Mouse (Mus musculus): ENCODE data around the gene Retsat. TPM values are rescaled to one million over a fixed set of nuclear protein-coding genes. Genes with fewer than 3 reads are reported as not detected.

The Retsat gene
- polyA plus RNA-seq, 1 experiment from 2014 or later: 8.6 TPM

GRCm38 (mm10) chr6:72616643-72617288, 18.5 kb downstream of the Retsat start, which contains the start of gene Tgoln1:
Tgoln1 (minus strand) TSS chr6:72617000.
- WGBS: under 1% methylated on average over 41 of the region's 41 CpGs
- H3K27me3 ChIP-seq (replicated peaks; ENCODE audit: low read depth, poor library complexity, severe bottlenecking): no peaks in the 10 kb centered on the region
- H3K27ac ChIP-seq (replicated peaks): peak within 1 kb of the TSS; percentile 91
- peaks cover 22% of the 10 kb centered on the region for H3K36me3 ChIP-seq (replicated peaks)
- H3K4me1 ChIP-seq: peaks cover 31% of the 10 kb centered on the region
- H3K9me3 ChIP-seq: no peaks in the 10 kb centered on the region
- peak; percentile 95 for DNase-seq (ENCODE audit: low spot score)
- H3K4me3 ChIP-seq: peak within 1 kb of the TSS; percentile 86

GRCm38 (mm10) chr6:72619734-72620532, 21.7 kb downstream of the Retsat start:
- Histone ChIP-seq H3K9me3 (no peaks in the 10 kb centered on the region), H3K36me3 (replicated peaks) (0 out of 2 replicates have a peak, but pooled peaks cover 2% of the 10 kb centered on the region), H3K4me1 (peaks cover 19% of the 10 kb centered on the region), H3K4me3 (no peak overlapping the region), H3K27me3 (replicated peaks; ENCODE audit: low read depth, poor library complexity, severe bottlenecking) (no peaks in the 10 kb centered on the region), H3K27ac (replicated peaks) (no peak overlapping the region)
- WGBS: 61% methylated on average over 12 of the region's 12 CpGs
- no peak for DNase-seq (ENCODE audit: low spot score)

- peaks cover 9% of the 10 kb centered on the region for H3K4me1 ChIP-seq
- WGBS: 85% methylated on average over 5 of the region's 5 CpGs
- no peak overlapping the region for H3K4me3 ChIP-seq
- no peak overlapping the region for H3K27ac ChIP-seq (replicated peaks)
- H3K36me3 ChIP-seq (replicated peaks): peaks cover 7% of the 10 kb centered on the region
- H3K9me3 ChIP-seq: no peaks in the 10 kb centered on the region
- no peaks in the 10 kb centered on the region for H3K27me3 ChIP-seq (replicated peaks; ENCODE audit: low read depth, poor library complexity, severe bottlenecking)
- DNase-seq (ENCODE audit: low spot score): no peak
These were observed 22.6 kb downstream of the Retsat start for GRCm38 (mm10) chr6:72620920-72621319.

DNA sequence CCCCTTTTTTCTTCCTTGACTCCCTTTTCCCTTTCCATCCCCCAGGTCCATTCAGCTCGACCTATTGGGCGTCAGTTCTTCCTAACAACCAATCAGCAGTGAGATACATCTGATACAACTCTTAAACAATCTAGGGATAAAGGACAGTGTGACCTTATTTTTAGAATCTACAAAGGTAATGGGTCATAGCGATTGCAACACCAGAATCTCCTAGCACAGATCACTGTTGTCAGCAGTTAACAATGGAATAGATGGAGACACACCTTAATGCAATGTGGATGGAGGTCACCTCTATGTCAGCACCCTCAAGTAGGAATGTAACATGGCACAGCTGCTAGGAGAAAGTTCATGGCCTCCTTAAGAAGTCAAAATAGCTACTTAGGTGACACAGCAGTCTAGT, 24.6 kb downstream of the Retsat start:
- Histone ChIP-seq H3K4me3 (no peak overlapping the region), H3K4me1 (no peaks in the 10 kb centered on the region), H3K36me3 (replicated peaks) (peaks cover 27% of the 10 kb centered on the region), H3K9me3 (no peaks in the 10 kb centered on the region), H3K27me3 (replicated peaks; ENCODE audit: low read depth, poor library complexity, severe bottlenecking) (no peaks in the 10 kb centered on the region), H3K27ac (replicated peaks) (no peak overlapping the region)
- 42% methylated on average over 3 of the region's 3 CpGs for WGBS
- DNase-seq (ENCODE audit: low spot score): no peak

- DNase-seq (ENCODE audit: low spot score): no peak
- H3K27ac ChIP-seq (replicated peaks): no peak overlapping the region
- peaks cover 37% of the 10 kb centered on the region for H3K36me3 ChIP-seq (replicated peaks)
- no peak overlapping the region for H3K4me3 ChIP-seq
- H3K4me1 ChIP-seq: no peaks in the 10 kb centered on the region
- no peaks in the 10 kb centered on the region for H3K27me3 ChIP-seq (replicated peaks; ENCODE audit: low read depth, poor library complexity, severe bottlenecking)
- no peaks in the 10 kb centered on the region for H3K9me3 ChIP-seq
- WGBS: 88% methylated on average over 8 of the region's 8 CpGs
These were observed 25.6 kb downstream of the Retsat start for GRCm38 (mm10) chr6:72623661-72624402.

DNA sequence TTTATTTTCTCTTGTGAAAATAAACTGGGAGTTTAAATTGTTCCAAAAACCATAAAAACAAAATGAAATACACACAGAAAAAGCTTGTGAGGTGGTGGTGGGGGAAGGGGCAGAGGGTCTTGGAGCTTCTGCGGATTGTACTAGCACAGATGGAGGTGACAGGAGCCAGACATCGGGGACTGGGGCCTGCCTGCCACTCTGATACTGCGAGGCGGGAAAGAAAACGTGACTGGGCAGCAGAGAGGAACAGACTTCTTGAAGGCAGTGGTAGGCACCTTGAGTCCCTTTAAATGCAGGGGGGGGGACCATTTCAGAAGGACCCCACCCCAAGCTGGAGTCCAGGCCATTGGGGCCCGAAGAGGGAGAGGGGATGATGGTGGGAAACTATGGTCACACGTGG, 28.1 kb downstream of the Retsat start:
- no peak for DNase-seq (ENCODE audit: low spot score)
- 85% methylated on average over 7 of the region's 7 CpGs for WGBS
- no peak overlapping the region for H3K4me3 ChIP-seq
- H3K36me3 ChIP-seq (replicated peaks): peaks cover 62% of the 10 kb centered on the region
- H3K27ac ChIP-seq (replicated peaks): no peak overlapping the region
- H3K27me3 ChIP-seq (replicated peaks; ENCODE audit: low read depth, poor library complexity, severe bottlenecking): no peaks in the 10 kb centered on the region
- H3K9me3 ChIP-seq: no peaks in the 10 kb centered on the region
- H3K4me1 ChIP-seq: no peaks in the 10 kb centered on the region

DNA sequence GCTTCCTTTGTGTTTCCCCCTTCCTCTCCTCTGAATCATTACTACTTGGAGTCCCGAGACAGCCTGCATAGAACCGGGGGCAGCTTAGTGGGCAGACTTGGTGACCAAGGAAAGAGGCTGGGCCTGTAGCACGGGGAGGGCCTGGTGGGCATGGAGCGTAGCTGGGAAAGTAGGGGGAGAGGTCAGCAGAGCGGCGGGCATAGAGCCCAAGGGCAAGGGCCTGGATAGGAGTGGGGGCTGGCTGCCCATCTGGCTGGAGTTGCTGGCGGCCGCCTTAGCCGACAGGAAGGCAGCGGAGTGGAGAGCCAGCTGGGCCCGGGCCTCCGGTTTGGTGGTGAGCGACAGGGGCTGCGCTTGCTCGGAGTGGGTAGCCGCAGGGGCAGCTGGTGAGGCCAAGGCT, 29.0 kb downstream of the Retsat start:
- WGBS: 91% methylated on average over 16 of the region's 16 CpGs
- Histone ChIP-seq H3K4me1 (no peaks in the 10 kb centered on the region), H3K27me3 (replicated peaks; ENCODE audit: low read depth, poor library complexity, severe bottlenecking) (no peaks in the 10 kb centered on the region), H3K9me3 (no peaks in the 10 kb centered on the region), H3K36me3 (replicated peaks) (peaks cover 71% of the 10 kb centered on the region), H3K4me3 (no peak overlapping the region), H3K27ac (replicated peaks) (no peak overlapping the region)
- no peak for DNase-seq (ENCODE audit: low spot score)

DNA sequence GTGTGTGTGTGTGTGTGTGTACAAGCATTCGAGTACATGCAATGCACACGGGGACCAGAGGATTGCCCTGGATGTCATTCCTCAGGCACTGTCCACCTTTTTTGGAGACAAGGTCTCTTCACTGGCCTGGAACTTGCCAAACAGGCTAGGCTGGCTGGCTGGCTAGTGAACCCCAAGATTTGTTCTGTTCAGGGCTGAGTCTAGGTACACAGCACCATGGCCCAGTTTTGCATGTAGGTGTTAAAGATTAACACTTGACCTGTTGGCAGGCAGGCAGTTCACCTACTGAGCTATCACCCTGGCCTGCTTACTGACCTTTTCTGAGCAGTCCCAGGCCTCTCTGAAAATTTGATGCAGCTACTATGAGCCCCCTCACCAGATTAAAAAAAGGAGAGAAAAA, 32.1 kb downstream of the Retsat start:
- Histone ChIP-seq H3K27me3 (replicated peaks; ENCODE audit: low read depth, poor library complexity, severe bottlenecking) (no peaks in the 10 kb centered on the region), H3K4me3 (no peak overlapping the region), H3K4me1 (peaks cover 3% of the 10 kb centered on the region; the same call in 1 of the 2 replicates), H3K27ac (replicated peaks) (no peak overlapping the region), H3K36me3 (replicated peaks) (peaks cover 90% of the 10 kb centered on the region), H3K9me3 (no peaks in the 10 kb centered on the region)
- DNase-seq (ENCODE audit: low spot score): no peak
- WGBS: 96% methylated on average over 2 of the region's 2 CpGs

- no peaks in the 10 kb centered on the region for H3K27me3 ChIP-seq (replicated peaks; ENCODE audit: low read depth, poor library complexity, severe bottlenecking)
- no peaks in the 10 kb centered on the region for H3K9me3 ChIP-seq
- H3K36me3 ChIP-seq (replicated peaks): peaks cover 85% of the 10 kb centered on the region
- no peak for DNase-seq (ENCODE audit: low spot score)
- no peak overlapping the region for H3K4me3 ChIP-seq
- WGBS: 93% methylated on average over 14 of the region's 14 CpGs
- H3K4me1 ChIP-seq: peaks cover 3% of the 10 kb centered on the region
- no peak overlapping the region for H3K27ac ChIP-seq (replicated peaks)
These were observed 32.7 kb downstream of the Retsat start for GRCm38 (mm10) chr6:72630961-72631360.

GRCm38 (mm10) chr6:72631700-72632099, 33.4 kb downstream of the Retsat start:
- Histone ChIP-seq H3K36me3 (replicated peaks) (peaks cover 77% of the 10 kb centered on the region), H3K27ac (replicated peaks) (no peak overlapping the region)
- DNase-seq (ENCODE audit: low spot score): no peak

DNA sequence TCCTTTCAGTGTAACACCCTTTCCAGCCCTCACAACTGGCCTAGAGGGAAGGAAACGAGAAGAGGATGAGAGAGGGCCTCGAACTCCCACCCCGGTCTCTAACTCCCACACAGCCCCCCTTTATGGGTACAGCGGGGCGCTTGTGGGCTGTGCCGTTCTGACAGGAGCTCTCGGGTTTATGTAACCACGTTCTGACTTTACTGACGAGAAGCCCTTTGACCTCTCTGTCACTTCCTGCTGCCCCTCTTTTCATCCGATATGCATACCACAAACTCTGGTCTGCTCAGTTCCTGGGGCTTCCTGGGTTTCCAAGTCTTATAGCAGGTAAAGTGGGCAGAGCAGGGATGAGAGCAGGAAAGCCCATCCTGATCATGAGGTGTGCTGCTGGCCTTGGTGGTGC, 36.0 kb downstream of the Retsat start:
- Histone ChIP-seq H3K27me3 (replicated peaks; ENCODE audit: low read depth, poor library complexity, severe bottlenecking) (no peaks in the 10 kb centered on the region), H3K4me1 (peaks cover 11% of the 10 kb centered on the region), H3K9me3 (no peaks in the 10 kb centered on the region), H3K4me3 (no peak overlapping the region), H3K27ac (replicated peaks) (no peak overlapping the region), H3K36me3 (replicated peaks) (peaks cover 51% of the 10 kb centered on the region)
- 69% methylated on average over 10 of the region's 10 CpGs for WGBS
- no peak for DNase-seq (ENCODE audit: low spot score)

More at GRCm38 (mm10) chr6:72631700-72632099, 33.4 kb downstream of the Retsat start:
- Histone ChIP-seq H3K27me3 (replicated peaks; ENCODE audit: low read depth, poor library complexity, severe bottlenecking) (no peaks in the 10 kb centered on the region), H3K9me3 (no peaks in the 10 kb centered on the region), H3K4me3 (no peak overlapping the region), H3K4me1 (peaks cover 11% of the 10 kb centered on the region)
- 88% methylated on average over 6 of the region's 6 CpGs for WGBS

- Histone ChIP-seq H3K4me3 (no peak overlapping the region), H3K9me3 (no peaks in the 10 kb centered on the region), H3K27ac (replicated peaks) (no peak overlapping the region), H3K4me1 (peaks cover 11% of the 10 kb centered on the region), H3K27me3 (replicated peaks; ENCODE audit: low read depth, poor library complexity, severe bottlenecking) (no peaks in the 10 kb centered on the region), H3K36me3 (replicated peaks) (peaks cover 44% of the 10 kb centered on the region)
- WGBS: 50% methylated on average over 12 of the region's 12 CpGs
- peak; percentile 63 for DNase-seq (ENCODE audit: low spot score)
These were observed 37.6 kb downstream of the Retsat start for GRCm38 (mm10) chr6:72635760-72636431.

Measured in embryonic facial prominence, embryonic 10.5 days (tissue).